Mouse (Mus musculus): ENCODE results near the gene Pcbp2.

The Pcbp2 gene

DNA sequence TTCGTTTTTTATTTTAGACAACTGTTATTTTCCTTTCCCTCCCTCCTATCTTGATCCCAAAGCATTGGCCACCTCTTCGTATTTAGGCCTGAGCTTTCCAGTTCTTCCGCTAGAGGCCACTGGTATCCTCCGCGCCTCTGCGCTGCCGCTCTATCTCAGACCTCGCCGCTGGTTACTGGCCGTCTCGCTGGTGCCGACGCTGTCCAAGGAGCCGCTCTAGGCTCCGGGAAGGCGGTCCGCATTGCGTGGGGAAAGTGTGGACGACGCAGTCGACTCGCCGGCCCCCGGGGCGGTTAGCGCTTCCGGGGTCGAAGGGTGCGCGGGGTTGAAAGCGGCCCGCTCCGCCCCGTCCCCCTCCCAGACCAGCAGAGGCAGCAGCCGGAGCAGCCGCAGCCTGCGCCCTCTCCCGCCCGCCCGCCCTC, at the start of gene Pcbp2:
Gene Pcbp2 (plus strand): TSS at position 357 of the 422 bp plus-strand sequence.
- DNase-seq, result peak; percentile 97 to 98

DNA sequence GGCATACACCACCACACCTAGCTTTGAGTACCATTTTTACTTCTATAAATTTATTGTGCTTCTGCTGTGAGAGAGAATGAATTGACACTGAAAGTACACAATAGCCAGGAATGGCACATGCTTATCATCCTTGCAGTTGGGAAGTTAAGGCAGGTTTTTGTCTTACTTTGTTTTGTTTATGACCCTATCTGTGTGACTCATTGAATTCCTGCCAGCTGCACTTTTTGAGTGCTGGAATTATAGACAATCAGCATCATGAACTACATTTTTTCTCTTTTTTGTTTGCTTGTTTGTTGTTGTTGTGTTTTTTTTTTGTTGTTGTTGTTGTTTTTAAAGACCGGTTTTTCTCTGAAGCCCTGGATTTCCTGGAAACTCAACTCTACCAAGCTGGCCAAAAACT, 49.4 kb upstream of the Pcbp2 start:
- DNase-seq, result no peak

DNA sequence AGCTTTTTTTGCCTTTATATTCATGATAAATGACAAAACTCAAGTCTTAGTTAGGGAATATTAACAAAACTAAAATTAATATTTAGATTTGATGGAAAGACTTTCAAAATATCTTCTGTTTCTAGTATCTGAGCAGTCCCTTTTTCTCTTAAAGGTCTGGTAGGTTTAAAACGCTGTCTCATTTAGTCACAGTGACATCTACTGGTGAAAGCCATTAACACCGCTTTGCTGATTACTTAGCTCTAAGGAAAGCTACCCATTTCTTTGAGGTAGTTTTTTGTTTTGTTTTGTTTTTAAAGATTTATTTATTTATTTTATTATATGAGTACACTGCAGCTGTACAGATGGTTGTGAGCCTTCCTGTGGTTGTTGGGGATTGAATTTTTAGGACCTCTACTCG, 48.9 kb upstream of the Pcbp2 start:
- peak in 1 of 2 experiments; percentile 49 for DNase-seq

DNA sequence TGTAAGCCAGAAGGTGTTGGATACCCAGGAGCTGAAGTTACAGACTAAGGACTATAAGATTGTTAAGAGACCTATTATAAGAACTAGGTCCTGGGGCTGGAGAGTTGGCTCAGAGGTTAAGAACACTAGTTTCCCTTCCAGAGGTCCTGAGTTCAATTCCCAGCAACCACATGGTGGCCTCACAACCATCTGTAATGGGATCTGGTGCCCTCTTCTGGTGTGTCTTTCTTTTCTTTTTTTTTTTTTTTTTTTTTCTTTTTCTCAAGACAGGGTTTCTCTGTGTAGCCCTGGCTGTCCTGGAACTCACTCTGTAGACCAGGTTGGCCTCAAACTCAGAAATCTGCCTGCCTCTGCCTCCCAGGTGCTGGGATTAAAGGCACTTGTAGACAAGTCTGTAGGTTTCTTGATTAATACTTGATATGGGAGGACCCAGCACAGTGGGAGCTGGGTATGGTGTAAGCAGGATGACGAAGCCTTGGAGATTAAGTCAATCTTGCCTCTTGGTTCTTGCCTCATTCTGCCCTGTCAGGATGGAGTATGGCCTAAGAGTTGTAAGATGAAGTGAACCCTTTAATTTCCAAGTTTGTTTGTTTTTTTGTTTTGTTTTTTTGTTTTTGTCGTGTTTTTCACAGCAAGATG, 46.6 kb upstream of the Pcbp2 start:
- no peak for DNase-seq

DNA sequence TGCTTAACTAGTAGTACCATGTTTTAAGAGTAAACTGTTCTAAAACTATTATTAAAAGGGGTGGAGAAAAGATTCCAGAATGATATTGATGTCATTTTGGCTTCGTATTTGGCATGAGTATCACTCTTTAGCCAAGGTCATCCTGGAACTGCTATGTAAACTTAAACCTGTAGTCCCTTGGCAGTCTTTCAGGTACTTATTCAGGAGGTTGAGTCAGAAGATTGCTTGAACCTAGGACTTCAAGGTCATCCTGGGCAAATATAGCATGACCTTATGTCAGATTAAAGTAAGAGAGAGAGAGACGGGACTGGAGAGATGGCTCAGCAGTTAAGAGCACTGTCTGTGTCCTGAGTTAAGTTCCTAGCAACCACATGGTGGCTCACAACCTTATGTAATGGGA, 45.7 kb upstream of the Pcbp2 start:
- no peak for DNase-seq

DNA sequence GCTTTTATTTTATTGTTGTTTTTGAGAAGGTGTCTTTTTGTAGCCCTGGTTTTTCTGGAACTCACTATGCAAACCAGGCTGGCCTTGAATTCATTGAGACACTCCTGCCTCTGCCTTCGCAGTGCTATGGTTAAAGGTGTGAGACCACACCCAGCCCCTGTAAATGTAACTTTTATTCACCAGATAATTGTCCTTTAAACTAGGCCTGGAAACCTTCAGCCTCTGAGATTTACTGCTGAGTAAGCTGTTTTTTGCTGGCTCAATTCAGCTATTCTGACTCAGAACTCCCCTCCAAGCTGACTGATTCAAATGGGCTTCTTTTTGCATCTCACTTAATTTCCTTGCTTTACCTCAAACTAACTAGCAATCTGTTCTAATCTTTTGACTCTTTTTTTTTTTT, 43.4 kb upstream of the Pcbp2 start:
- no peak for DNase-seq

DNA sequence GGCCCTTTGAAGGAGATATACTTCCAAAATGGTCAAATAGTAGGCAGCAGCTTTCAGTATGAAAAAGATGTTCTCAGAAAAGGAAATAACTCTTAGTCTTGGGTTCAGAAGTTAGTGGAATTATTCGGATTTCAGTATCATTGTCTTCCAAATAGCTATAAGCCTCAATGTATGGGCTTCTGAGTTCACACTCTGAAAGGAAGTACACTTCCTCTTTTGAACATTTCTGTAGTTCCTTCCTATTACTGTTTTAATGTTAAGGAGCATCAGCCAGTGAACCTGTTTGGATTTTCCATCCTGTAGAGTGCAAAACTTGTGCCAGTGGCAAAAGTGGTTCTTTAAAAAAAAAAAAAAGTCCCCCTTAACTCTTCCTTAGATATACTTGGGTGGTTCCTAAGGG, 38.3 kb upstream of the Pcbp2 start:
- DNase-seq, result no peak

DNA sequence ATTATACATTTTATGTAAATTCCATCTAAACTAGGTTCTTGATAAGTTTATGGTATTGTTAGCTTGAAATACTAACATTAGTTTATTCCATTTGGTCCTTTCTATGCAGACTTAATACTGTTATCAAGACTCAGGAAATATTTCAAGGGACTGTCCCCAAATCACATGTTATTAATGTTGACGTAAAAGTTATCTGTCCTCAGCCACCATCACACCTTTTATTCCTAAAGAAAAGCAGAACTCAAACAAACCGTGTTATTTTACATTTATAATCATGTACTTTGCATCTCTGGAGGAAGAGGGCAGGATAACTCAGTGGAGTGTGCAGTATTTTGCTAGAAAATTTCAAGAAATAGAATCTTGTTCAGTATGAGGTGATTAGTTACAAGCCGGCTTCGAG, 37.2 kb upstream of the Pcbp2 start:
- DNase-seq, result no peak

DNA sequence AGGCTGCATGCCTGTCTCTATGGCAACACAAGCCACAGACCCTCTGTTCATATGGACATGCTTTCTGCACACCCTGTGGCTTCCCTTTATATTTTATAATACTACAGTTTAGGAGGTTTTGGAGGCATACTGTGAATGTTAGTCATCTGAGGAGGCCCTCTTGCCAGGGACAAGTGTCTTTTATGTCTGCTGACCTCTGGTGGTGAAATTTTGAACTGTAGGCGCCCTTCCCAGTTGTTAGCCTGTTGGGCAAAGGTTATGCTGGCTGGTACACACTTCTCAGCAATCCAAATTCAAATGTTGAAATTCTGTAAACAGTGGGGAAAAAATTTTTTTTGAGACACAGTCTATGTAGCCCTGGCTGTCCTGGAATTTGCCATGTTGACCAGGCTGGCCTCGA, 27.8 kb upstream of the Pcbp2 start:
- DNase-seq, result peak; percentile 82 to 84

DNA sequence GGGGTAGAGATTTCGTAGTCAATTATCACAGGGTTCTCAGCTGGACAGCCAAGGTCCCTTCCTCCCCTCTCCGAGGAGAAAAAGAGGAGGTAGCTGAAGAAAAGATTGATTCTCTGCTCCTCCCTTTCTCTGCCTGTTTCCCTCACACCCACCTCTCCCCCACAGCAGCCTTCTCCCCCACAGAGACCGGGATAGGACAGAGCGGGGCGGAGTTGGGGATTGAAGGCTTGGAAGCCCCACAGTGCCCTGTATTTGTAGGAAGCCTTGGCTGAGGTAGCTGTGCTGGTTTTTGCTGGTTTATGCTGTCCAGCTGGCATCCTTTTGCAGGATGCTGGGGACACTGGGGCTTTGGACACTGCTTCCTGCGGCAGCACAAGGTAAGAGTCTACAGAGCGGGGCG, 25.2 kb upstream of the Pcbp2 start, which contains the start of gene Amhr2:
Gene Amhr2 (plus strand): TSS at position 222 of the 400 bp plus-strand sequence.
- no peak for DNase-seq

DNA sequence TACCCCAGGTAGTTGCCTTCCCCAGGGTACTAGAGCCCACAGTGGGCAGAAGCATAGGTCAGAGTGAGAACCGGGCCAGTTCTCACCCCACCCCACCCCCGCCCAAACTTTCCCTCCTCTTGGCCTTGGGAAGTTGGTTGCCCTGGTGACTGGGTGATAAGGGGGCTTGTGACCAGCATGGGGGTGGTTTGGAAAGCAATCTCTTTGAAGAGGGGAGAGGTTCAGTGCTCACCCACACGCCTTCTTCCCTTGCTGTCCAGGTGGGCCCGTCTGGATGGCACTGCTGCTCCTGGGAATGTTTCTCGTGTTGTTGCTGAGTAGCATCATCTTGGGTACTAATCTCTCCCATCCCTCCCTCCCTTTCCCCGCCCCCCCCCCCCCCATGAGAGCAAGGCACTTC, 23.9 kb upstream of the Pcbp2 start:
- no peak for DNase-seq

DNA sequence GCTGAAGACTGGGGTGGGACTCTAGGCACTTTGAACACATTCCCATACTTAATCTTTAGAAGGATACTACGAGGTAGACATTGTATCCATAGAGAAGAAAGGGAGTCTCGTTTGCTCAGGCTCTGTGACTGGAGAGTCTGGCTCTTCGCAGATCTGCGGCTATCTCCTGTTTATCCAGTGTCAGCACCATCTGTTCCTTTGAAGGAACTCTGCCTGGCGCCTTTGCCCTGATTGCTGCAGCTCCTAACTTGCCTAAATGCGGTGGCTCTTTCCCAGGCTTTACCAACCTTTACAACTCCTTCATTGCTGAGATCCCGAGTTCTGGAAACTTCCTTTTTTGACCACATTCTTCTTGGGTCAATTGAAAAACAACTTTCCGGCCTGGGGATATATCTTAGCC, 21.0 kb upstream of the Pcbp2 start:
- DNase-seq, result no peak

DNA sequence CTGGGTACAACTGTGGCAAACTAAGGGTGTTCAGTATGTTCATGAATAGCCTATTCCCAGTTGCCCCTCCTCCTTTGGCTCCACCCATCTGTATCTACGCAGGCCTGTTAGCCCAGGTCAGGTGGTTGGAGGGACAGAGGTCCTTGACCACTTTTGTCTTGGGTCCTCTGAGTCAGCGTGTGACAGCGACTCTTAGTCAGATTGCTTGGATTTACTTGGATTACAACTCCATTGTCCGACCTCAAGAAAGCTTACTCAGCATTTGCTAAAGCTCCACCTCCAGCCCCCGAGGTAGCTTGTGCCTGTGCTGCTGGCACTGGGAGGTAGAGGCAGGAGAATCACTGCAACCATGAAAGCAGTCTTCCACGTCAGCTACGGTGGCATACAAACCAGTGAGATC, 19.4 kb upstream of the Pcbp2 start:
- peak; percentile 59 to 73 for DNase-seq

DNA sequence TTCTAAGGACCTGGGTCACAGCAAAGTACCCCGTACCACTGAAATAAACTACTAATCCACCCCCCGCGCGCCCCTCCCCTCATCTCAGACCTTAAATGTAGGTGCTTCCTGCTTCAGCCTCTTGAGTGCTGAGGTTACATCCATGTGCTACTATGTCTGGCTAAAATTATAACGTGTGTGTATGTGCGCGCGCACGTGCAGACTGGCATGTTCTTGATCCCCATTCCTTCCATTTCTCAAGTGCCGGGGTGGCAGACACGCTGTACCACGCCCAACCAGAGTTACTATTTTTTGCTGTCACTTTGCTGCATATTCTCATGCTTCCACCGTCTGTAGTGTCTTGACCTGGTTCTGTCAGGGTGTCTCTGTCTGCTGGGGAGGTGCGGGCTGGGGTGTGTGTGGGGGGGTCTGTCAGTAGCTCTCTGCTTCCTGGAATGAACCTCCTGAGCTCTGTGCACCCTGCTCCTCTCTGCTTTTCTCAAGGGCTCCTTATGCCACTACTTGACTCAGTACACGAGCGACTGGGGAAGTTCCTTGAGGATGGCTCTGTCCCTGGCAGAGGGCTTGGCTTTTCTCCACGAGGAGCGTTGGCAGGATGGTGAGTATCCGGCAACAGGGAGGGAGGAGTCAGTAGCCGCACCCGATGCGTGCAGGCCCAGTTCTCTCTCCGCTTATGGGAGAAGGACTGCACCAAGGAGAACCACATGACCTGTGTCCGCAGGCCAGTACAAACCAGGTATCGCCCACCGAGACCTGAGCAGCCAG, 18.5 kb upstream of the Pcbp2 start:
- DNase-seq, result peak; percentile 43 to 57

DNA sequence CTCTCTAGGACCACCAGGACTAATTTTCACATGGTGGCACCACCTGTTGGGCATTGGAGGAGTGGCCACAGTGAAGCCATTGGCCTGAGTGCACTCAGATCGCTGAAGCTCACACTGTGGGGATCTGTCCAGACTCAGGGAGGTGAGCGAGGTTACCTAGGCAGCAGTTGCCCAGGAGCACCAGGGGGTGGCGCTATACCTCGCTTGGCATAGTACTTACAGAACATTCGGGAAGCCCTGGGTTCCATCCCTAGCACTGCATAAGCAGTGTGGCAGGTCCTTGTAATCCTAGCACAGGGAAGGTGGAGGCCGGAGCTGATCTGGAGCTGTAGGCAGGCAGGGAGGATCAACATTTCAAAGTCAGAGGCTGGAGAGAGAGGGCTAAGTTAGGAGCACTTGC, 14.3 kb upstream of the Pcbp2 start:
- DNase-seq, result no peak

DNA sequence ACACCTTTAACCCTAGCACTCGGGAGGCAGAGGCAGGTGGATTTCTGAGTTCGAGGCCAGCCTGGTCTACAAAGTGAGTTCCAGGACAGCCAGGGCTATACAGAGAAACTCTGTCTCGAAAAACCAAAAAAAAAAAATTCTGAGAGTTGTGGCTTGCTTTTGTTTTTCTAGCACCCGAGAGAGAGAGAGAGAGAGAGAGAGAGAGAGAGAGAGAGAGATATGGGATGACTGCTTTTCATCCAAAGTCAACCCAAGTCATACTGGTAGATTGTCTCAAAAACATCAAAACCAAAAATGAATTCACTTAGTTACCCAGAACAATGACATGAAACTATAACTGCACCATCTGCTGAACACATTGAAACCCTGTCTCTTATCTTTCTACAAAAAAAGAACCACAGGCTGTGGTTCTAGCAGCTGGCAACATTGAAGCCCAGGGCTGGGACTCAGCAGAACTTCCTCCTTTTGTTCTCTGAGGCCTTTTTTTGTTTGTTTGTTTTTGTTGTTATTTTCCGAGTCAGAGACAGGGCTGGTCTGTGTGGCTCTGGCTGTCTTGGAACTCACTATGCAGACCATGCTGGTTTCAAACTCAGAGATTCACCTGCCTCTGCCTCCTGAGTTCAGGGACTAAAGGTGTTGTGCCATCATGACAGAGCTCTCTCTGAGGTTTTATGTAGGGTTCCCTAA, 12.1 kb upstream of the Pcbp2 start:
- no peak for DNase-seq

DNA sequence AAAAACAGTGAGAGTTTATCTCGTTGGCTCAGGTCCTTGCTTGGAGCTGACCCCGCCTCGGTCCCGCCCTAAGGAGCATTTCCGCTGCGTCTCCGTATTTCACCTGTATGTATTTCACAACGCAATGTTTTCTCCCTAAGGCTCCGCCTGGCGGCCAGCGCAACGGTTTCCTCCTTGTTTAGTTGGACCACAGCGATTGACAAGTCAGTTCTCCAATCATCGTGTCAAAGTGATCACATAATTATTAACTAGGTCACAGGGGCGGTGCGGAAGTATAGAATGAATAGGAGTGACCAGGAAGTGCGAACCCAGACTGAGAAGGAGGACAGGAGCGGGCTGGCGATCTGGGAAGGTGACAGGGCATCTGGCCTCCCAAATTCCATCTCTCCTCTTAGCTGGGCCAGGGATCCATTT, 11.4 kb upstream of the Pcbp2 start, which contains the start of gene Prr13:
Gene Prr13 (plus strand): TSS at position 125 of the 414 bp plus-strand sequence.
- peak; percentile 97 to 98 for DNase-seq

DNA sequence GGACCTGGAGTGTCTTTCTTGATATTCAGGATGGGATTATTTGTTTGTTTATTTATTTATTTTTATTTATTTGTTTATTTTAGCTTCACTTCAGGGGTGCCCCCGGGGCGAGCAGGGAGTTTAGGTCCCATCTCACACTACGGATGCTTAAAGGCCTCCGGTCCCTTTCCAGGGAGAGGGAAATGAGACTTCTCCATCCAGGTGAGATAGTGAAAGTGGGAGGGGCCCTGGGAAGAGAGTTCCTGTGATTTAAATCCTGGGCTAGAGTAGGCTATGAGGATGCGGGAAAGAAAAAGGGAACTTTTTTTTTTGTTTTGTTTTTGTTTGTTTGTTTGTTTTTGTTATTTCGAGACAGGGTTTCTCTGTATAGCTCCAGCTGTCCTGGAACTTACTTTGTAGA, 11.0 kb upstream of the Pcbp2 start:
- DNase-seq, result no peak

DNA sequence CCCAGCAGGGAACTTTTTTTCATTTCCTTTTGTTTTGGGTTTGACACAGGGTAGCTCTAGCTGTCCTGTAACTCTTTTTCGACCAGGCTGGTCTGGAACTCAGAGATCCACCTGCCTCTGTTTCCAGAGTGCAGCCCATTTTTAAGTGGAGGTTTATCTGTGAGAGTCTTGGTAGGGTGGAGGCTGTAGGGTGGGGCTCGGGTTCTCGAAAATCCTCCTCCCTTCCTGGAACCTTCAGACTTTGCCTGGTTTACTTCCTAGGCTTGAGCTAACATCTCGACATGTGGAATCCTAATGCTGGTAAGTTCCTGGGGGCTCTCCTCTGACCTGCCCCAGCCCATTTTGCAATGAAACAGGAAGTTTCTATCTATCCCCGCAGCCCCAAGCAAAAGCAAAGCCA, 10.5 kb upstream of the Pcbp2 start:
- no peak for DNase-seq

DNA sequence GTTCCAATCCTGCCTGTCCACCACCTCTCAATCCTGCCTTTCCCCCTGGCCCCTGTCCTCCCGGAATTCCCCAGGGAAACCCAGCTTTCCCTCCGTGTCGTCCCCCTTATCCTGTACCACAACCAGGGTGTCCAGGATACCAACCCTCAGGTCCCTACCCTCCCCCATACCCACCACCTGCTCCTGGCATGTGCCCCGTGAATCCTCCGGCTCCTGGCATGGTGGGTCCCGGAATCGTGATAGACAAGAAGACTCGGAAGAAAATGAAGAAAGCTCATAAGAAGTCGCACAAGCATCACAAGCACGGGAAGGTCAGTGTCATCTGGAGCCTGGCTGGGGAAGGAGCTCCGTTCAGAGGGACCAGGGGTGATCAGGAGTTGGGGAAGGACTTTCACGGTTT, 9.9 kb upstream of the Pcbp2 start:
- DNase-seq, result no peak

DNA sequence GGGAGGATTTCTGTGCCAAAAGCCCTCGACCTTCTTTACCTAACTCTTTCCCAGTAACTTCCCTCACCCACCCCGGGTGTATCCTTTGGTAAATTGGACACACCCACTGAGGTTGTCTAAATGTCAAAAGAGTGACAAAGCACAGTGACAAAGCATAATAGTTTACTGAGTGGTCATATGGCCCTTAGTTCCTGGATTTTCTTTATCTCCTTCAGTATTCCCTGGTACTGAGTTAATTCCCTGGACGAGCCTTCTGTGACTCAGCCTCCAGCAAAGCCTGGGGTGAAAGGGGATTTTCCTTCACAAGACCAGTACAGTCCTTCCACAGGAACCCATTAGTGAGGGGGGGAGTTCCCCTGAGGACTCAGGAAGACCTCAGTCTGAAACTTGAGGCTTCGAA, 9.4 kb upstream of the Pcbp2 start:
- DNase-seq, result no peak

DNA sequence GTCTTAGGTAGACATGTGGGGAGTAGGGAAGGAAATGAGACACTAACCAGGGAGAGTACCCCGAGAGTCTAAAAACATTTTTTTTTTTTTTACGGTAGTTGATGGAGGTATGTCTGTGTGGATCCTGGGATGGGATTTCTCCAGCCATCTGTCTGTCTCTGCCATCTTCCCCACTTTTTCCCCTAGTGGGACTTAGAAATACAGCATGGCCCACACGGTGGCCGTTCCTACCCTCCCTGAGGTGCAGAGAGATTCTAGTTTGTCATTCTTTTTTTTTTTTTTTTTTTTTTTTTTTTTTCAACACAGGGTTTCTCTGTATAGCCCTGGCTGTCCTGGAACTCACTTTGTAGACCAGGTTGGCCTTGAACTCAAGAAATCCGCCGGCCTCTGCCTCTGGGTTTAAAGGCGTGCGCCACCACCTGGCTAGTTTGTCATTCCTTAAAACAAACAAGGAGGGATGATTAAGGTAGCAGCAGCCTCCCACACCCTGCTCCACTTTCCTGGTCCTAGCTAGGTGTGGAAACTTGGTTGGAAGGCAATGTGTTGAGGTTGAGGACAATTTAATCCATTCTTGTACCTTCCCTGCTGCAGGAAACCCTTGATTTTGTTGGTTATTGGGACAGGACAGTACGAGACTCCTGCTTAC, 8.8 kb upstream of the Pcbp2 start:
- no peak for DNase-seq

DNA sequence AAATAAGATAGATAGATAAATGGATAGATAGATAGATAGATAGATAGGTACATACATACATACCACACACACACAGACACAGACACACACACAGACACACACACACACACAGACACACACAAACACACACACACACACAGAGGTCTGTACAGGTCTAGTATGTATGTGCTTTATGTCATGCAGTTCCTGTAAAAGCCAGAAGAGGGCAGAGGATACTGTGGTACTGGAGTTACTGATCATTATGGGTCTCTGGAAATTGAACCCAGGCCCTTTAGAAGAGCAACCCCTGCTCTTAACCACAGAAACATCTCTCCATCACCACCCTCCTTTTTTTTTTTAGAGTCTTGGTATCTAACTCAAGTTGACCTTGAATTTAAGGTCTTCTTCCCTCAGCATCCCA, 6.7 kb upstream of the Pcbp2 start:
- no peak for DNase-seq
